Mouse (Mus musculus) heart, embryonic 13.5 days (tissue): ENCODE measurements around the gene Ap1b1. TPM values are rescaled to one million over a fixed set of nuclear protein-coding genes. Genes with fewer than 3 reads are reported as not detected.

Experiments used
- ATAC-seq: fragments of 200-750 bp; cut with Nextera tagmentation; 2 replicates; pipeline ENCODE4 v1.8.0; 2017; ENCODE audit warnings: moderate TSS enrichment; ENCODE audit not compliant: insufficient number of reproducible peaks, low FRiP score, low TSS enrichment; ENCODE audit errors: extremely low read depth
- H3K27ac ChIP-seq: fragments of 300-500 bp; sonication (generic); replicated peaks from 2 replicates; pipeline ENCODE4 v1.5.1; 2015; ENCODE audit warnings: moderate library complexity, mild to moderate bottlenecking, inconsistent platforms
- H3K27me3 ChIP-seq: fragments of 300-500 bp; sonication (generic); replicated peaks from 2 replicates; pipeline ENCODE4 v1.6.1; 2015; ENCODE audit warnings: mild to moderate bottlenecking, inconsistent platforms
- H3K36me3 ChIP-seq: fragments of 300-500 bp; sonication (generic); 2 replicates; pipeline ENCODE4 v1.6.1; 2015; ENCODE audit warnings: mild to moderate bottlenecking, inconsistent platforms
- H3K4me1 ChIP-seq: fragments of 300-500 bp; sonication (generic); 2 replicates; pipeline ENCODE4 v1.6.1; 2015; ENCODE audit warnings: inconsistent platforms
- H3K4me2 ChIP-seq: fragments of 300-500 bp; sonication (generic); 2 replicates; pipeline ENCODE4 v1.6.1; 2015; ENCODE audit warnings: inconsistent platforms, mild to moderate bottlenecking, moderate library complexity
- H3K4me3 ChIP-seq: fragments of 300-500 bp; sonication (generic); 2 replicates; pipeline ENCODE4 v1.5.1; 2015; ENCODE audit warnings: moderate library complexity, mild to moderate bottlenecking, inconsistent platforms
- H3K9ac ChIP-seq: fragments of 300-500 bp; sonication (generic); 2 replicates; pipeline ENCODE4 v1.6.1; 2015; ENCODE audit warnings: inconsistent platforms, mild to moderate bottlenecking, moderate library complexity
- H3K9me3 ChIP-seq: fragments of 300-500 bp; sonication (generic); 2 replicates; pipeline ENCODE4 v1.6.1; 2016; ENCODE audit warnings: inconsistent platforms
- WGBS: fragments of 180-500 bp; shearing (Covaris S2); methylation state at CpG from one replicate; pipeline ENCODE4 v1.1.7; 2015; ENCODE audit warnings: mixed read lengths; 5-methylcytosine and 5-hydroxymethylcytosine counted together
- polyA plus RNA-seq: library from polyadenylated mRNA; unstranded; fragments of >200 nt; fragmentation: Nextera tagmentation; extraction: Ambion mirVana; gene quantifications from 2 replicates; pipeline ENCODE4 v1.2.1, GENCODE M21; 2015

The Ap1b1 gene
- polyA plus RNA-seq, 1 experiment from 2014 or later = 41.2 TPM

GRCm38 (mm10) chr11:5037146-5037854 lies 50.7 kb downstream of the Ap1b1 start:
- H3K4me2 ChIP-seq = no peak overlapping the region
- H3K4me3 ChIP-seq = no peak overlapping the region
- H3K36me3 ChIP-seq = peaks cover 100% of the 10 kb centered on the region
- peaks cover 20% of the 10 kb centered on the region for H3K4me1 ChIP-seq
- ATAC-seq = no peak
- no peak overlapping the region for H3K9ac ChIP-seq
- H3K27ac ChIP-seq = no peak overlapping the region
- H3K27me3 ChIP-seq = no peaks in the 10 kb centered on the region
- WGBS = 71% methylated on average over 8 of the region's 8 CpGs
- H3K9me3 ChIP-seq = no peaks in the 10 kb centered on the region

- WGBS = 93% methylated on average over 5 of the region's 5 CpGs
- H3K4me3 ChIP-seq = no peak overlapping the region
- H3K4me1 ChIP-seq = peaks cover 15% of the 10 kb centered on the region
- H3K27me3 ChIP-seq = no peaks in the 10 kb centered on the region
- ATAC-seq = no peak
- peaks cover 73% of the 10 kb centered on the region for H3K36me3 ChIP-seq
- H3K9ac ChIP-seq = no peak overlapping the region
- H3K4me2 ChIP-seq = no peak overlapping the region
- no peak overlapping the region for H3K27ac ChIP-seq
- no peaks in the 10 kb centered on the region for H3K9me3 ChIP-seq
These were observed 54.0 kb downstream of the Ap1b1 start for GRCm38 (mm10) chr11:5040585-5040984.

GRCm38 (mm10) chr11:5041144-5041780 lies 54.6 kb downstream of the Ap1b1 start:
- no peak; the same call in 1 of the 2 replicates for ATAC-seq
- H3K27ac ChIP-seq = peak overlapping the region; percentile 29; the same call in 1 of the 2 replicates
- 49% methylated on average over 18 of the region's 18 CpGs for WGBS
- peaks cover 67% of the 10 kb centered on the region for H3K36me3 ChIP-seq
- no peaks in the 10 kb centered on the region for H3K27me3 ChIP-seq
- peaks cover 15% of the 10 kb centered on the region for H3K4me1 ChIP-seq
- H3K9me3 ChIP-seq = no peaks in the 10 kb centered on the region
- no peak overlapping the region for H3K4me2 ChIP-seq
- no peak overlapping the region; the same call in 1 of the 2 replicates for H3K9ac ChIP-seq
- H3K4me3 ChIP-seq = no peak overlapping the region

GRCm38 (mm10) chr11:5042645-5043381 lies 56.2 kb downstream of the Ap1b1 start:
- Histone ChIP-seq H3K27ac (no peak overlapping the region), H3K4me3 (no peak overlapping the region), H3K9me3 (no peaks in the 10 kb centered on the region), H3K4me2 (no peak overlapping the region), H3K36me3 (peaks cover 51% of the 10 kb centered on the region), H3K4me1 (peaks cover 15% of the 10 kb centered on the region), H3K27me3 (no peaks in the 10 kb centered on the region), H3K9ac (no peak overlapping the region)
- ATAC-seq = no peak
- WGBS = 82% methylated on average over 8 of the region's 8 CpGs

GRCm38 (mm10) chr11:5046321-5046926 lies 59.8 kb downstream of the Ap1b1 start:
- Histone ChIP-seq H3K9me3 (no peaks in the 10 kb centered on the region), H3K36me3 (peaks cover 15% of the 10 kb centered on the region), H3K4me1 (peaks cover 5% of the 10 kb centered on the region), H3K4me3 (no peak overlapping the region), H3K9ac (no peak overlapping the region), H3K4me2 (no peak overlapping the region), H3K27ac (no peak overlapping the region), H3K27me3 (peaks cover 7% of the 10 kb centered on the region)
- 41% methylated on average over 12 of the region's 12 CpGs for WGBS
- ATAC-seq = no peak

GRCm38 (mm10) chr11:5051629-5052028 lies 65.0 kb downstream of the Ap1b1 start:
- Histone ChIP-seq H3K27me3 (peaks cover 25% of the 10 kb centered on the region), H3K36me3 (no peaks in the 10 kb centered on the region), H3K4me2 (no peak overlapping the region), H3K4me1 (no peaks in the 10 kb centered on the region), H3K27ac (no peak overlapping the region), H3K9me3 (no peaks in the 10 kb centered on the region), H3K4me3 (no peak overlapping the region), H3K9ac (no peak overlapping the region)
- 79% methylated on average over 10 of the region's 10 CpGs for WGBS
- no peak for ATAC-seq

- H3K36me3 ChIP-seq = no peaks in the 10 kb centered on the region
- peaks cover 32% of the 10 kb centered on the region for H3K27me3 ChIP-seq
- peaks cover 5% of the 10 kb centered on the region; the same call in 1 of the 2 replicates for H3K4me1 ChIP-seq
- ATAC-seq = no peak
- no peak overlapping the region for H3K4me2 ChIP-seq
- H3K9me3 ChIP-seq = no peaks in the 10 kb centered on the region
- H3K27ac ChIP-seq = no peak overlapping the region
- WGBS = 65% methylated on average over 10 of the region's 10 CpGs
- H3K9ac ChIP-seq = no peak overlapping the region
- no peak overlapping the region for H3K4me3 ChIP-seq
These were observed 65.7 kb downstream of the Ap1b1 start for GRCm38 (mm10) chr11:5052200-5052854.

GRCm38 (mm10) chr11:5054151-5054550 lies 67.5 kb downstream of the Ap1b1 start:
- Histone ChIP-seq H3K27me3 (peaks cover 51% of the 10 kb centered on the region), H3K27ac (no peak overlapping the region), H3K9ac (no peak overlapping the region), H3K4me3 (no peak overlapping the region), H3K4me1 (peaks cover 21% of the 10 kb centered on the region), H3K9me3 (no peaks in the 10 kb centered on the region), H3K4me2 (no peak overlapping the region), H3K36me3 (no peaks in the 10 kb centered on the region)
- WGBS = 79% methylated on average over 14 of the region's 14 CpGs
- ATAC-seq = no peak

GRCm38 (mm10) chr11:5054874-5055273 lies 68.2 kb downstream of the Ap1b1 start:
- Histone ChIP-seq H3K27ac (no peak overlapping the region), H3K4me3 (no peak overlapping the region), H3K9me3 (no peaks in the 10 kb centered on the region), H3K27me3 (peaks cover 54% of the 10 kb centered on the region), H3K36me3 (no peaks in the 10 kb centered on the region), H3K4me1 (peaks cover 28% of the 10 kb centered on the region), H3K9ac (no peak overlapping the region), H3K4me2 (no peak overlapping the region)
- WGBS = 58% methylated on average over 6 of the region's 6 CpGs
- ATAC-seq = no peak

GRCm38 (mm10) chr11:5055945-5056938 lies 69.6 kb downstream of the Ap1b1 start:
- peaks cover 9% of the 10 kb centered on the region for H3K36me3 ChIP-seq
- no peak for ATAC-seq
- no peak overlapping the region for H3K4me3 ChIP-seq
- H3K9me3 ChIP-seq = no peaks in the 10 kb centered on the region
- H3K27me3 ChIP-seq = peaks cover 64% of the 10 kb centered on the region
- H3K4me1 ChIP-seq = peaks cover 33% of the 10 kb centered on the region
- H3K4me2 ChIP-seq = no peak overlapping the region
- no peak overlapping the region for H3K27ac ChIP-seq
- H3K9ac ChIP-seq = no peak overlapping the region
- WGBS = 55% methylated on average over 23 of the region's 23 CpGs
